Mouse (Mus musculus) forebrain, embryonic 13.5 days (tissue): ENCODE measurements around the gene Bbs5. TPM values are rescaled to one million over a fixed set of nuclear protein-coding genes. Genes with fewer than 3 reads are reported as not detected.
"Not testable (repeated sequence)": the region's sequence is repeated elsewhere in the genome, so short reads cannot be mapped to it uniquely, and the experiment has no call there.

Experiments
- ATAC-seq: fragments of 200-750 bp; cut with Nextera tagmentation; 2 replicates; pipeline ENCODE4 v1.8.0; 2017
- H3K27ac ChIP-seq: fragments of 300-500 bp; sonication (generic); 2 replicates; pipeline ENCODE4 v1.5.1; 2015; ENCODE audit warnings: inconsistent platforms, mild to moderate bottlenecking, moderate library complexity
- H3K27me3 ChIP-seq: fragments of 300-500 bp; sonication (generic); 2 replicates; pipeline ENCODE4 v1.6.1; 2015; ENCODE audit warnings: mild to moderate bottlenecking, inconsistent platforms
- H3K36me3 ChIP-seq: fragments of 300-500 bp; sonication (generic); 2 replicates; pipeline ENCODE4 v1.6.1; 2015; ENCODE audit warnings: mild to moderate bottlenecking, inconsistent platforms; ENCODE audit not compliant: poor library complexity, severe bottlenecking
- H3K4me1 ChIP-seq: fragments of 300-500 bp; sonication (generic); 2 replicates; pipeline ENCODE4 v1.6.1; 2015; ENCODE audit warnings: inconsistent platforms
- H3K4me2 ChIP-seq: fragments of 300-500 bp; sonication (generic); 2 replicates; pipeline ENCODE4 v1.6.1; 2015; ENCODE audit warnings: inconsistent platforms, mild to moderate bottlenecking, moderate library complexity
- H3K4me3 ChIP-seq: fragments of 300-500 bp; sonication (generic); 2 replicates; pipeline ENCODE4 v1.5.1; 2015; ENCODE audit warnings: mild to moderate bottlenecking, inconsistent platforms
- H3K9ac ChIP-seq: fragments of 300-500 bp; sonication (generic); 2 replicates; pipeline ENCODE4 v1.6.1; 2015; ENCODE audit warnings: mild to moderate bottlenecking, inconsistent platforms
- H3K9me3 ChIP-seq: fragments of 300-500 bp; sonication (generic); replicated peaks from 2 replicates; pipeline ENCODE4 v1.6.1; 2016; ENCODE audit warnings: inconsistent platforms
- WGBS: fragments of 180-500 bp; shearing (Covaris S2); methylation state at CpG from one replicate; pipeline ENCODE4 v1.1.7; 2015; 5-methylcytosine and 5-hydroxymethylcytosine counted together
- polyA plus RNA-seq: library from polyadenylated mRNA; unstranded; fragments of >200 nt; fragmentation: Nextera tagmentation; extraction: Ambion mirVana; gene quantifications from 2 replicates; pipeline ENCODE4 v1.2.1, GENCODE M21; 2015

Bbs5 gene
- polyA plus RNA-seq, 1 experiment from 2014 or later, result 16.6 TPM

DNA sequence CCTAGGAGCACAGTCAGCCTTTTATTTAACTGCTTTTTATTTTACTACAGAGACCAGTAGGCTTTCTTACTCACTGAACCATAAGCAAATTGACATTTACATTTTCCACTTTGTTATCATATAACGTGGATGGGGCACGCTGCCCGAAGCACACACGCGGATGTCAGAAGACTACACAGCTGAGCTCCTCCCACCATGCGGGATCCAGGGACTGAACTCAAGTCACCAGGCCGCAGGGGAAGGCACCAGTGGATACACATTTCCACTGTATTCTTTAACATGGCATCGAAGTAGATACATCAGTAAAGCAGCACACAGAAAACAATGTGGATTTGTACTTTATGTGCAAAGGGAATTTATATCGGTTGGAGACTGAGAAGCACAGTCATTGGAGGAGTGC is 28.3 kb downstream of the Bbs5 start:
- Histone ChIP-seq H3K27ac (no peak overlapping the region), H3K4me1 (no peaks in the 10 kb centered on the region), H3K27me3 (no peaks in the 10 kb centered on the region), H3K36me3 (no peaks in the 10 kb centered on the region), H3K9me3 (no peaks in the 10 kb centered on the region), H3K4me2 (no peak overlapping the region), H3K9ac (no peak overlapping the region), H3K4me3 (no peak overlapping the region)
- ATAC-seq, result no peak
- WGBS, result 79% methylated on average over 9 of the region's 9 CpGs

DNA sequence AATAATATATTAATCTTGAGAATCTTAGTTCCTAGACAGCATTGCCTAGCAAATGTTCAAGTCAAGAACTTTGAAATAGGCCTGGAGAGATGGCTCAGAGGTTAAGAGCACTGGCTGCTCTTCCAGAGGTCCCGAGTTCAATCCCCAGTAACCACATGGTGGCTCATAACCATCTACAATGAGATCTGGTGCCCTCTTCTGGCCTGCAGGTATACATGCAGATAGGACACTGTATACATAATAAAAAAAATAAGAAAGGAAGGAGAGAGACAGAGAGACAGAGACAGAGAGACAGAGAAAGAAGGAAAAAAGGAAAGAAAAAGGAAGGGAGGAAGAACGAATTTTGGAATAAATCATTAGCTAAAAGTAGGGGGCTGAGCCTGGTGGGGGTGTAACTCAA is 29.7 kb downstream of the Bbs5 start:
- no peaks in the 10 kb centered on the region for H3K9me3 ChIP-seq
- H3K4me3 ChIP-seq, result no peak overlapping the region
- H3K27ac ChIP-seq, result no peak overlapping the region
- no peaks in the 10 kb centered on the region for H3K4me1 ChIP-seq
- H3K27me3 ChIP-seq, result no peaks in the 10 kb centered on the region
- H3K36me3 ChIP-seq, result no peaks in the 10 kb centered on the region
- H3K4me2 ChIP-seq, result no peak overlapping the region
- H3K9ac ChIP-seq, result no peak overlapping the region
- no peak for ATAC-seq
- 60% methylated on average over 2 of the region's 2 CpGs for WGBS

DNA sequence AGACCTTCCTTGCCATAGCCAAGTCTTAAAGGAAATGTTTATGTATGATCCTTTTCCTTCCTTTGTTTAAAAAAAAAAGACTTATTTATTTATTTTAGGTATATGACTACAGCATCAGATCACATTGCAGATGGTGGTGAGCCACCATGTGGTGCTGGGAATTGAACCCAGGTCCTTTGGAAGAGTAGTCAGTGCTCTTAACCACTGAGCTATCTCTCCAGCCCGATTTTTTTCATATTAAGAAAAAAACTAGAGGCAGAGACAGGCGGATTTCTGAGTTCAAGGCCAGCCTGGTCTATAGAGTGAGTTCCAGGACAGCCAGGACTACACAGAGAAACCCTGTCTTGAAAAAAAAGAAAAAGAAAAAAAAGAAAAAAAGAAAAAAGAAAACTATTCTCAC is 30.2 kb downstream of the Bbs5 start:
- not testable (repeated sequence) for H3K9me3 ChIP-seq, H3K4me2 ChIP-seq, H3K9ac ChIP-seq, H3K4me3 ChIP-seq, ATAC-seq, H3K27me3 ChIP-seq, H3K4me1 ChIP-seq, H3K27ac ChIP-seq, H3K36me3 ChIP-seq
- WGBS, result 86% methylated on average over 2 of the region's 2 CpGs

DNA sequence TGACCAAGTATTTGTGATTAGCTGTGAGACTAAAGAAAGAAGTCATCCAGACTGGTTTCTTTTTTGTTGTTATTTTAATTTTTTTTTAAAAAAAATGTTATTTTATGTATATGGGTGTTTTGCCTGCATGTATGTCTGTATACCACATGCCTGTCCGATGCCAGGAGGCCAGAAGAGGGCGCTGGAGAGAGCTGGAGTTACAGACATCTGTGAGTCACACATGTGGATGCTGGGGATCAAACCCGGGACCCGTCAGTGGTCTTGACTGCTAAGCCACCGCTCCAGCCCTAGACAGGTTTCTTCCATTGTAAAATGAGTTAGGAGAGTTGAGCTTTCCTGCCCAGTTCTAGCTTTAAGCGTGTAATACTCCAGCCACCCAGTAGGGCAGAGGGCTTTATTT is 33.0 kb downstream of the Bbs5 start:
- Histone ChIP-seq H3K27me3 (no peaks in the 10 kb centered on the region), H3K4me1 (peaks cover 9% of the 10 kb centered on the region), H3K4me2 (no peak overlapping the region), H3K9ac (no peak overlapping the region), H3K9me3 (no peaks in the 10 kb centered on the region), H3K36me3 (no peaks in the 10 kb centered on the region; the same call in 1 of the 2 replicates), H3K4me3 (no peak overlapping the region), H3K27ac (no peak overlapping the region)
- 65% methylated on average over 6 of the region's 6 CpGs for WGBS
- ATAC-seq, result no peak

DNA sequence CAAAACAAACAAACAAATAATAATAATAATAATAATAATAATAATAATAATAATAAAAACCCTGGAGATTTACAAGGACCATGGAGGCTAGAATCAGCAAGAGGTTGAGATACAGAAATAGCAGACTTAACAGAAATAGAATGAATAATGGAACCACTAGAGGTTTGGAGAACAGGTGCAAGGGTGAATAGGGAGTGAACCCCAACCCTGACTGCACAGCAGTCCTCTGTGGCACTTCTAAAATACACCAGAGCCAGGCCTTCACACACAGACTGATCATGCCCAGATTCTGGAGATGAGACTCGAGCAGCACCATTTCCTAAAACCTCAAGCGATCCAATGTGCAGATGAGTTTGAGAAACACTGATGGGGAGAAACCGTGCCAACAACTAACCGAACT is 35.0 kb downstream of the Bbs5 start:
- Histone ChIP-seq H3K9ac (no peak overlapping the region), H3K4me2 (no peak overlapping the region), H3K27me3 (no peaks in the 10 kb centered on the region), H3K27ac (no peak overlapping the region), H3K36me3 (peaks cover 12% of the 10 kb centered on the region), H3K4me3 (no peak overlapping the region), H3K9me3 (no peaks in the 10 kb centered on the region), H3K4me1 (peaks cover 9% of the 10 kb centered on the region)
- ATAC-seq, result no peak
- WGBS, result 94% methylated on average over 4 of the region's 4 CpGs

DNA sequence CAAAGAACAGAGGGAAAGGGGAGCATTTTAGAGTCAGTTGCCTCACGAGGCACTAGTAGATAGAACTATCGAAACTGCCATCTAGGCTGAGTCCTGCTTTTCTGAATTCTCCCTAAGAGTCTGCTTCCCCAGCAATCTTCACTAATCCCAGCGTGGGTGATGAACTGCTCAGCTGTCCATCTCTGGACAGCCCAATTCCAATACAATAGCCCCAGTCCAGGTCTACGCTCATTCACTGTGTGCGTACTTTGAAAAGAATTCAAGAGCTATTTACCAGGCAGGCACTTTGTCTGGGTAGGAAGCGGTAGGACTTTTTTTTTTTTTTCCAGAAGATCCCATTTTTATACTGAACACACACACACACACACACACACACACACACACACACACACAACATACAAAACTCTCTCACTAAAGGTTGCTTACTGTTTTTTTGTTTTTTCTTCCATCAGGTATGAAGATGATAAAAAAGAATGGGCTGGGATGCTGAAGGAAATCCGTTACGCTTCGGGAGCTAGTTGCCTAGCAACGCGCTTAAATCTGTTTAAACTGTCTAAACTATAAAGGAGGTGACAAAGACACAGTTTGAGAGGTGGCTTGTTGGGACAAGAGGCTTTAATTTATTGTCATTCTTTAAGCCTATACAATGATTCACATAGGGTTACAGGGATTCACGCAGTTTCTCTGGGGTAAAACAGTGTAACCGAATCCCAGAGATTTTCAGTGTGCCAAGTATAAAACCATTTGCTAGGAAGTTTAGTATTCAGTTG is 36.2 kb downstream of the Bbs5 start:
- H3K4me1 ChIP-seq, result peaks cover 9% of the 10 kb centered on the region
- H3K36me3 ChIP-seq, result peaks cover 25% of the 10 kb centered on the region
- no peak overlapping the region for H3K27ac ChIP-seq
- no peak overlapping the region for H3K4me3 ChIP-seq
- WGBS, result 16% methylated on average over 13 of the region's 13 CpGs
- no peaks in the 10 kb centered on the region for H3K27me3 ChIP-seq
- no peaks in the 10 kb centered on the region for H3K9me3 ChIP-seq
- peak overlapping the region; percentile 32 for H3K4me2 ChIP-seq
- no peak overlapping the region for H3K9ac ChIP-seq
- no peak for ATAC-seq

DNA sequence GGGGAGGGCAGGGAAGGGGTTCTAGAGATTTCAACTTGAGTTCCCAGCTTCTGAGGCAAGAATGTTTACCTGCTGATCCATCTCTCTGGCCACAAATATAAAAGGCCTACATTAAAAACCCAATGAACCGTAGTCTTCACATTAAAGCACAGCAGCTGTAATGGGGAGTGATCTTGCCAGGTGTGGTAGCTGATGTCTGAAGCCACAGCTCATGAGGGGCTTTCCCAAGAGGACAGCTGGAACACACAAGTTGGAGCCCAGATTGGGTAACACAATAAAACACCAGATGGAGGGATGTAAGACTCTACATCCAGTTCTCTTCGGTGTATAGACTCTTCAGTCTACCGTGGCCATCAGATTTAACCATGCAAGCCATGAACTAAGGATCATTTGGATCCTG is 37.5 kb downstream of the Bbs5 start:
- H3K9me3 ChIP-seq, result no peaks in the 10 kb centered on the region
- H3K9ac ChIP-seq, result no peak overlapping the region
- no peak overlapping the region for H3K27ac ChIP-seq
- H3K4me3 ChIP-seq, result no peak overlapping the region
- H3K36me3 ChIP-seq, result peaks cover 32% of the 10 kb centered on the region
- ATAC-seq, result no peak
- no peak overlapping the region for H3K4me2 ChIP-seq
- 96% methylated on average over 3 of the region's 3 CpGs for WGBS
- peaks cover 9% of the 10 kb centered on the region for H3K4me1 ChIP-seq
- no peaks in the 10 kb centered on the region for H3K27me3 ChIP-seq

DNA sequence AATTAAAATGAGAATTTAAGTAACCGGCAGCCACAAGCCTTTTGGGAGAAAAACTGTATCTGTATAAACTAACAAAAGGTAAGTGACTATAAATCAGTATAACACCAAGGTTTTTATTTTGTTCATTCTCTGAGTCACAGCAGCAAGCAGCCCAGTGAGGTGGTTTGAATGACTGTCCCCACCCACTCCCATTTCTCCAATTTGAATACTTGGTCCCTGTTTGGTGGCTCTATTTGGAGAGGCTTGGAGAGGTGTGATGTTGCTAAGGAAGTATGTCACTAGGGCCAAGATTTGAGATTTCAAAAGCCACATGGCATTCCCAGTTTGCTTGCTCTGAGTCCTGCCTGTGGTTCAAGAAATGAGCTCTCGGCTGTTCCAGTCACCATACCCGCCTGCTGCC is 43.2 kb downstream of the Bbs5 start:
- H3K27me3 ChIP-seq, result no peaks in the 10 kb centered on the region
- ATAC-seq, result no peak
- no peak overlapping the region for H3K27ac ChIP-seq
- no peaks in the 10 kb centered on the region for H3K9me3 ChIP-seq
- no peaks in the 10 kb centered on the region for H3K4me1 ChIP-seq
- no peak overlapping the region for H3K4me3 ChIP-seq
- peaks cover 75% of the 10 kb centered on the region for H3K36me3 ChIP-seq
- H3K9ac ChIP-seq, result no peak overlapping the region
- no peak overlapping the region for H3K4me2 ChIP-seq
- 93% methylated on average over 3 of the region's 3 CpGs for WGBS

DNA sequence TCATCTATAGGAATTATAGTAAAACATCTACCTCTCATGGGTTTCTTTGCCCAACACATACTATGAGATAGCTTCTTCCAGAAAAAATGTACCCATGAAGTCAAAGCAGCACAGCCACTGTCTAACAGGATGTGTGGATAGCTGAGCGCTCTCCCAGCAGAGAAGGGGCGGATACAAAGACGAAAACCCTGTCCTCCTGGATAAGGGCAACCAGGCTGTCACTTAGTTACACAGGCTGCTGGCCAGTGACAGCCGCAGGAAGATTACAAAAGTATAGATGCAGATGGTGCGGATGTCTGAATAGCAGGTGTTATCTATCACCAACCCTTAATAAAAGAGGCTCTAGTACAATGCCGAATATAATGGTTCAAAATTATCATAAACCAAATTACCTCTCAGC is 43.9 kb downstream of the Bbs5 start:
- WGBS, result 92% methylated on average over 6 of the region's 6 CpGs
- no peaks in the 10 kb centered on the region for H3K27me3 ChIP-seq
- no peak overlapping the region for H3K4me3 ChIP-seq
- H3K4me2 ChIP-seq, result no peak overlapping the region
- ATAC-seq, result no peak
- H3K9me3 ChIP-seq, result no peaks in the 10 kb centered on the region
- H3K9ac ChIP-seq, result no peak overlapping the region
- no peaks in the 10 kb centered on the region for H3K4me1 ChIP-seq
- peaks cover 72% of the 10 kb centered on the region for H3K36me3 ChIP-seq
- no peak overlapping the region for H3K27ac ChIP-seq

DNA sequence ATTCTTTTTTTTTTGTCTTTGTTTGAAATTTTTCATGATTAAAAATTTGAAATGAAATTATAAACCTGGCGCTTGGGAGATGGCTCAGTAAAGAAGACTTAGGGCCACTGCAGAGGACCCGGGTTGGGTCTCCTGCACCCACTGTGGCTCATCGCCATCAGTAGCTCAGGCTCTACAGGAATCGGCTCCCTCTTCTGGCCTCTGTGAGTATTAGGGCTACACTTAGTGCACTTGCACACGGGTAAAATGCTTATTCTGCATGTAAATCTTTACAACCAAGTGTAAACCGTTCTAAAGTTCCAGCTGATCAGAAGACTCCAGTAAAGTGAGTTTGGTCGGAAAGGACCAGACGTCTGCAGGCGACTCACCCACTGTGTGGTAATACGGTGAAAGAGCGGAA is 46.5 kb downstream of the Bbs5 start:
- H3K36me3 ChIP-seq, result peaks cover 64% of the 10 kb centered on the region
- H3K9ac ChIP-seq, result no peak overlapping the region
- no peaks in the 10 kb centered on the region for H3K4me1 ChIP-seq
- no peak overlapping the region for H3K4me2 ChIP-seq
- H3K9me3 ChIP-seq, result no peaks in the 10 kb centered on the region
- no peak overlapping the region for H3K27ac ChIP-seq
- no peak overlapping the region for H3K4me3 ChIP-seq
- 95% methylated on average over 11 of the region's 11 CpGs for WGBS
- H3K27me3 ChIP-seq, result no peaks in the 10 kb centered on the region
- no peak for ATAC-seq

DNA sequence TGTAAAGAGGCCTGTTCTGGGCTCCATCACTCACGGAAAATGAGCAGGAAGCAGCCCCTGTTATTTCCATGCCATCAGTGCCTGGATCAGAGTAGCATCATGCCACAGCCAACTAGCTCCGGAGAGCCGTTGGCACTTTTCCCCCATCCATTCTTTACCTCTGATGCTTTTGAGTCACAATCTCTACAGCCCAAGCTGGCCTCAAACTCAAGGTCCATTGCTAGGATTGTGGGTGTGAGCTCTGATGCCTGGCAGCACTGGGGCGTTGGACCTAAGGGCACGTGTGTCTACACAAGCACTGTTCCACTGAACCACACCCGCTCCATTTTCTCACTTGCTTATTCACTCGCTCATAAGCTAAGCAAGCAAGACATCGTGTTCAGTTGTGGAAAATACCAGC is 53.5 kb downstream of the Bbs5 start:
- ATAC-seq, result no peak
- H3K27ac ChIP-seq, result no peak overlapping the region
- H3K4me3 ChIP-seq, result no peak overlapping the region
- no peaks in the 10 kb centered on the region for H3K9me3 ChIP-seq
- H3K27me3 ChIP-seq, result no peaks in the 10 kb centered on the region
- H3K4me2 ChIP-seq, result no peak overlapping the region
- no peaks in the 10 kb centered on the region for H3K4me1 ChIP-seq
- WGBS, result 96% methylated on average over 8 of the region's 8 CpGs
- peaks cover 63% of the 10 kb centered on the region for H3K36me3 ChIP-seq
- no peak overlapping the region for H3K9ac ChIP-seq

DNA sequence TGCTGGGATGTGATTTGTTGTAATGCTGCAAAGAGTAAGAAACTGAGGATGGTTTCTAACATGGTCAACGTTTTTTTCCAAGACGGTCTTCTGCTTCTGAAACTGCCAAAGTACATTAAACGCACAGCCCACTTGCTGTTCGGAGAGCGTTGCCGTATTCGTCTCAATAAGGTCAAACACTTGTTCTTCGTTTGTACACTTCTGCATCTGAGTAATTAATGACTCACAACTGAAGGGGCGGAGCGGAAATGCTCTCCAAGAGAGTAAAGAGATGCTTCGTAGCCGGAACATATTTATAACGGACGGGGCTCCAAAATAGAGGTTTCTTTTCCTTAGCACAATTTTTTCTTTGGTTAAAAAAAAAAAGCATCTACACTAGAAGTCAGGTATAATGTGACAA is 65.2 kb downstream of the Bbs5 start:
- 86% methylated on average over 14 of the region's 14 CpGs for WGBS
- H3K4me1 ChIP-seq, result peaks cover 10% of the 10 kb centered on the region; the same call in 1 of the 2 replicates
- peaks cover 8% of the 10 kb centered on the region for H3K36me3 ChIP-seq
- peaks cover 8% of the 10 kb centered on the region; the same call in 1 of the 2 replicates for H3K27me3 ChIP-seq
- no peak overlapping the region for H3K9ac ChIP-seq
- no peaks in the 10 kb centered on the region for H3K9me3 ChIP-seq
- no peak overlapping the region for H3K27ac ChIP-seq
- ATAC-seq, result no peak
- peak overlapping the region; percentile 74; the same call in 1 of the 2 replicates for H3K4me2 ChIP-seq
- H3K4me3 ChIP-seq, result no peak overlapping the region; the same call in 1 of the 2 replicates
